Comparison of ENCODE assay signal across 19 mouse cellular contexts in the genomic region with DNA sequence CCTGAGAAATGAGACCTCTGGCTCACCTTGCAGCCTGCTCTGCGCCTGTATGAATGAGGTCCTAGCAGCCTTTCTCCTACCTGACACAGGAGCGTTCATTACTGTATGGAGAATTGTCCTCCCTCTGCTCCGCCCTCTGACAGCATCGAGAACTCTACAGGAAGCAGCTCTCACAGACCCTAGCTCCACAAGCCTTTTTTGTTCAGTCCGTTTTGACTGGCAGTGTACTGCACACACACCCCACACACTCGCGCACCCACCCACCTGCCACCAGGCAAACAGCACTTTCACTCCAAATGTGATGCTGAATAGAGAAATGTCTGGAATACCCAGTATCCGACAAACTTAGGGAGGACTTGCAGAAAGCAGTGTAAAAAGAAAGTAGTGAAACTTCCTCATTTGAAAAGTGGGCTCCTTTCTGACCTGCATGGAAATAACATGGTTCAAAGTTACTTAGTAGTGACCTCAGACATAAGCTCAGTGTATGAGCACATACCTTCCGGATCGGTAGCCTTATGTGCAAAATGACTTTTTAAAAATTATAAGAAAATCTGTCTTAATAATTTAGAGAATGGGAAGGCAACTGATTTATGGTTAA.
DNase-seq lines count a peak whose midpoint lies in the region; ATAC-seq and TF ChIP-seq lines count a peak whose summit lies in the region.
"Had no signal": no experiment of that assay in that cellular context is flagged by ENCODE, and none has a peak within 500 bp of the region (broad histone marks: within the 10 kb centered on the region; RNA-seq: fewer than 3 reads in every experiment).

No protein-coding gene starts in this region.

- dilution Hi-C loops in CH12.LX (cut with MboI; ENCODE audit: extremely low pct_ligation_motif_present, extremely low pct_unique_long_range_greater_than_20kb, low sequenced_read_pairs): no loop called here

- no peaks in the 10 kb centered on the region for H3K27me3 ChIP-seq in CH12.LX (replicated peaks)
- H3K27me3 ChIP-seq in forebrain, embryonic 12.5 days: no peaks in the 10 kb centered on the region
- H3K27me3 ChIP-seq: forebrain, embryonic 13.5 days; liver, embryonic 15.5 days had no signal

- H3K9ac ChIP-seq in CH12.LX (ENCODE audit: insufficient read depth, low read depth): no peak overlapping the region
- no peak overlapping the region for H3K9ac ChIP-seq in forebrain, embryonic 12.5 days
- H3K9ac ChIP-seq: forebrain, embryonic 13.5 days; liver, embryonic 15.5 days had no signal

- in situ Hi-C loops in CH12.LX (cut with MboI; ENCODE audit: low pct_ligation_motif_present, low pct_unique_long_range_greater_than_20kb, low sequenced_read_pairs): no loop called here

- TF ChIP-seq RAD21 in CH12.LX (IDR thresholded peaks at IDR 0.05; ENCODE audit: low read depth, low read length): no peak

- peak; percentile 40; the same call in 1 of the 2 replicates for TF ChIP-seq EP300 in CH12.LX (IDR thresholded peaks at IDR 0.05; ENCODE audit: low read length)

- H3K79me2 ChIP-seq in CH12.LX (replicated peaks; ENCODE audit: control insufficient read depth, extremely low read depth, insufficient read depth, poor library complexity, severe bottlenecking): no peaks in the 10 kb centered on the region

- H3K4me2 ChIP-seq in CH12.LX (ENCODE audit: insufficient read depth, low read depth, poor library complexity, severe bottlenecking): peak overlapping the region; percentile 26; the same call in 1 of the 2 replicates
- H3K4me2 ChIP-seq in forebrain, embryonic 12.5 days: no peak overlapping the region
- H3K4me2 ChIP-seq: forebrain, embryonic 13.5 days; liver, embryonic 15.5 days had no signal

- WGBS in forebrain, embryonic 12.5 days: 72% methylated on average over 10 of the region's 10 CpGs

- H3K4me1 ChIP-seq in CH12.LX (ENCODE audit: control insufficient read depth in 1 of 2, insufficient read depth in 2 of 2): peaks cover 0 to 17% of the 10 kb centered on the region in 2 experiments; a peak in 2 of 4 replicates
- H3K4me1 ChIP-seq in forebrain, embryonic 12.5 days: no peaks in the 10 kb centered on the region
- H3K4me1 ChIP-seq: forebrain, embryonic 13.5 days; heart, embryonic 10.5 days; liver, embryonic 15.5 days had no signal

- no peak for ATAC-seq in forebrain, embryonic 12.5 days (ENCODE audit: low FRiP score)
- ATAC-seq: forebrain, embryonic 13.5 days; lung, postnatal 0 days had no signal

- TF ChIP-seq CTCF in CH12.LX (conservative IDR thresholded peaks at IDR 0.05 in 1 of 2, IDR thresholded peaks at IDR 0.05 in 1 of 2; ENCODE audit: low read depth in 2 of 2, low read length in 2 of 2): no peak

- TF ChIP-seq POLR2A in CH12.LX (IDR thresholded peaks at IDR 0.05; ENCODE audit: low read depth, low read length): no peak

- H3K27ac ChIP-seq in CH12.LX (ENCODE audit: insufficient read depth, low read depth): no peak overlapping the region
- no peak overlapping the region for H3K27ac ChIP-seq in forebrain, embryonic 12.5 days
- H3K27ac ChIP-seq: forebrain, embryonic 13.5 days; heart, embryonic 10.5 days; kidney, postnatal 0 days; left cerebral cortex, adult 2 months; liver, embryonic 15.5 days had no signal

- no peaks in the 10 kb centered on the region for H3K36me3 ChIP-seq in CH12.LX (replicated peaks in 1 of 2; ENCODE audit: control insufficient read depth in 1 of 2, insufficient read depth in 1 of 2, low read length in 1 of 2)
- no peaks in the 10 kb centered on the region for H3K36me3 ChIP-seq in forebrain, embryonic 12.5 days (replicated peaks)
- H3K36me3 ChIP-seq: heart, embryonic 10.5 days; liver, embryonic 15.5 days had no signal

- peak overlapping the region in 2 of 3 experiments; percentile 1 to 15 for H3K4me3 ChIP-seq in CH12.LX (replicated peaks in 1 of 3; ENCODE audit: low read depth in 2 of 3, low read length in 2 of 3, poor library complexity in 1 of 3)
- no peak overlapping the region for H3K4me3 ChIP-seq in forebrain, embryonic 12.5 days (replicated peaks)
- H3K4me3 ChIP-seq: forebrain, embryonic 13.5 days; heart, embryonic 10.5 days; left cerebral cortex, adult 2 months; liver, embryonic 15.5 days had no signal

- DNase-seq in left cerebral cortex, postnatal 25 days (ENCODE audit: low spot score in 2 of 2): peak; percentile 9 to 63
- DNase-seq in left cerebral cortex, adult 11 months (ENCODE audit: low spot score): no peak
- DNase-seq in A20 (ENCODE audit: low read depth, low spot score): peak; percentile 5
- DNase-seq in CH12.LX (ENCODE audit: extremely low read depth): peak; percentile 31
- peak; percentile 4 to 37 for DNase-seq in frontal cortex, adult 2 months (ENCODE audit: extremely low spot score in 1 of 2, low spot score in 1 of 2)
- no peak for DNase-seq in kidney, postnatal 4 days
- DNase-seq in kidney, postnatal 25 days: no peak
- DNase-seq: cerebellum, adult 8-10 months; kidney, adult 18-20 months; midbrain, embryonic 14.5 days; spleen, adult 18-20 months; thymus, postnatal 4 days had no signal

- H3K9me3 ChIP-seq in CH12.LX (replicated peaks; ENCODE audit: low read length): no peaks in the 10 kb centered on the region
- H3K9me3 ChIP-seq in forebrain, embryonic 12.5 days: no peaks in the 10 kb centered on the region
- H3K9me3 ChIP-seq: forebrain, embryonic 13.5 days; heart, embryonic 10.5 days; liver, embryonic 15.5 days had no signal

- intact Hi-C loops in left cerebral cortex, postnatal 25 days (cut with DNase I): no loop called here

TF ChIP-seq in CH12.LX, 34 proteins besides CTCF, POLR2A, EP300 and RAD21:
- TF ChIP-seq MAX (IDR thresholded peaks at IDR 0.05; ENCODE audit: low read length): no peak
- TF ChIP-seq SIN3A (IDR thresholded peaks at IDR 0.05; ENCODE audit: low read length): no peak
- TF ChIP-seq E2F4 (IDR thresholded peaks at IDR 0.05; ENCODE audit: insufficient replicate concordance, low read depth, low read length): no peak
- 0 out of 2 replicates have a peak, but pooled peaks have one; percentile 7 for TF ChIP-seq ETS1 (conservative IDR thresholded peaks at IDR 0.05; ENCODE audit: low read depth, low read length)
- no peak for TF ChIP-seq BHLHE40 (IDR thresholded peaks at IDR 0.05; ENCODE audit: low read depth, low read length)
- TF ChIP-seq SMC3 (IDR thresholded peaks at IDR 0.05; ENCODE audit: low read depth, low read length): no peak
- 0 out of 2 replicates have a peak, but pooled peaks have one; percentile 7 for TF ChIP-seq ELF1 (IDR thresholded peaks at IDR 0.05; ENCODE audit: low read depth, low read length)
- no peak for TF ChIP-seq MAZ (IDR thresholded peaks at IDR 0.05; ENCODE audit: low read depth, low read length)
- no peak for TF ChIP-seq CHD2 (IDR thresholded peaks at IDR 0.05; ENCODE audit: low read length)
- TF ChIP-seq ZC3H11A (IDR thresholded peaks at IDR 0.05; ENCODE audit: low read depth, low read length): no peak
- TF ChIP-seq MAFK (IDR thresholded peaks at IDR 0.05; ENCODE audit: insufficient replicate concordance, low read length): no peak
- no peak for TF ChIP-seq POLR2AphosphoS2 (IDR thresholded peaks at IDR 0.05; ENCODE audit: low read depth, low read length)
- TF ChIP-seq ZNF384 (IDR thresholded peaks at IDR 0.05; ENCODE audit: low read depth, low read length): no peak
- no peak for TF ChIP-seq USF1 (IDR thresholded peaks at IDR 0.05; ENCODE audit: low read depth, low read length)
- TF ChIP-seq NELFE (IDR thresholded peaks at IDR 0.05; ENCODE audit: low read depth, low read length): no peak
- no peak for TF ChIP-seq MYC (IDR thresholded peaks at IDR 0.05; ENCODE audit: low read depth, low read length)
- TF ChIP-seq USF2 (conservative IDR thresholded peaks at IDR 0.05; ENCODE audit: low read depth, low read length): no peak
TF ChIP-seq in CH12.LX: peak in this region for 2.

Comparison
In these comparisons a context has a peak if more than half of its experiments do, and no peak if none do; other contexts are left out.
1. DNase-seq: peak in left cerebral cortex, postnatal 25 days (2 of 2), A20 (single experiment), CH12.LX (single experiment) and frontal cortex, adult 2 months (2 of 2); none in left cerebral cortex, adult 11 months (single experiment), kidney, postnatal 4 days (0 of 2) and kidney, postnatal 25 days (0 of 2).